Mouse (Mus musculus): Measurements from ENCODE around the gene Gabrd. TPM values are rescaled to one million over a fixed set of nuclear protein-coding genes. Genes with fewer than 3 reads are reported as not detected.

Gene Gabrd
- polyA plus RNA-seq, 1 experiment: not detected

GRCm38 (mm10) chr4:155420137-155420536, 22.2 kb upstream of the Gabrd start:
- Histone ChIP-seq H3K27ac (ENCODE audit: control insufficient read depth, insufficient read depth, low read depth, low read length, poor library complexity) (no peak overlapping the region), H3K4me3 (replicated peaks; ENCODE audit: control insufficient read depth, low read depth, low read length) (no peak overlapping the region), H3K4me1 (ENCODE audit: control insufficient read depth, insufficient read depth, low read length) (no peaks in the 10 kb centered on the region)
- WGBS: 79% methylated on average over 3 of the region's 3 CpGs
- no peak for TF ChIP-seq POLR2A (IDR thresholded peaks at IDR 0.05; ENCODE audit: borderline replicate concordance, control insufficient read depth, low read depth, low read length)
- TF ChIP-seq CTCF (IDR thresholded peaks at IDR 0.05; ENCODE audit: control insufficient read depth, insufficient read depth, low read length): no peak

GRCm38 (mm10) chr4:155414656-155415235, 16.8 kb upstream of the Gabrd start:
- Histone ChIP-seq H3K27ac (ENCODE audit: control insufficient read depth, insufficient read depth, low read depth, low read length, poor library complexity) (no peak overlapping the region), H3K4me1 (ENCODE audit: control insufficient read depth, insufficient read depth, low read length) (no peaks in the 10 kb centered on the region), H3K4me3 (replicated peaks; ENCODE audit: control insufficient read depth, low read depth, low read length) (no peak overlapping the region)
- WGBS: 66% methylated on average over 9 of the region's 9 CpGs
- TF ChIP-seq CTCF (IDR thresholded peaks at IDR 0.05; ENCODE audit: control insufficient read depth, insufficient read depth, low read length) (no peak), POLR2A (IDR thresholded peaks at IDR 0.05; ENCODE audit: borderline replicate concordance, control insufficient read depth, low read depth, low read length) (no peak)

- no peak overlapping the region for H3K27ac ChIP-seq (ENCODE audit: control insufficient read depth, insufficient read depth, low read depth, low read length, poor library complexity)
- 73% methylated on average over 11 of the region's 11 CpGs for WGBS
- no peak overlapping the region for H3K4me3 ChIP-seq (replicated peaks; ENCODE audit: control insufficient read depth, low read depth, low read length)
- TF ChIP-seq CTCF (IDR thresholded peaks at IDR 0.05; ENCODE audit: control insufficient read depth, insufficient read depth, low read length) (no peak), POLR2A (IDR thresholded peaks at IDR 0.05; ENCODE audit: borderline replicate concordance, control insufficient read depth, low read depth, low read length) (no peak)
- H3K4me1 ChIP-seq (ENCODE audit: control insufficient read depth, insufficient read depth, low read length): no peaks in the 10 kb centered on the region
Measured at GRCm38 (mm10) chr4:155413641-155414335, 15.9 kb upstream of the Gabrd start.

GRCm38 (mm10) chr4:155412124-155412523, 14.2 kb upstream of the Gabrd start:
- WGBS: 76% methylated on average over 6 of the region's 6 CpGs
- TF ChIP-seq CTCF (IDR thresholded peaks at IDR 0.05; ENCODE audit: control insufficient read depth, insufficient read depth, low read length) (no peak), POLR2A (IDR thresholded peaks at IDR 0.05; ENCODE audit: borderline replicate concordance, control insufficient read depth, low read depth, low read length) (no peak)
- Histone ChIP-seq H3K27ac (ENCODE audit: control insufficient read depth, insufficient read depth, low read depth, low read length, poor library complexity) (no peak overlapping the region), H3K4me1 (ENCODE audit: control insufficient read depth, insufficient read depth, low read length) (no peaks in the 10 kb centered on the region), H3K4me3 (replicated peaks; ENCODE audit: control insufficient read depth, low read depth, low read length) (no peak overlapping the region)

GRCm38 (mm10) chr4:155409058-155409776, 11.3 kb upstream of the Gabrd start, which contains the start of gene Cfap74:
Gene Cfap74 (plus strand): TSS chr4:155409190.
- Histone ChIP-seq H3K27ac (ENCODE audit: control insufficient read depth, insufficient read depth, low read depth, low read length, poor library complexity) (no peak within 1 kb of the TSS), H3K4me1 (ENCODE audit: control insufficient read depth, insufficient read depth, low read length) (no peaks in the 10 kb centered on the region), H3K4me3 (replicated peaks; ENCODE audit: control insufficient read depth, low read depth, low read length) (no peak within 1 kb of the TSS)
- WGBS: 5% methylated on average over 35 of the region's 35 CpGs
- no peak for TF ChIP-seq POLR2A (IDR thresholded peaks at IDR 0.05; ENCODE audit: borderline replicate concordance, control insufficient read depth, low read depth, low read length)
- TF ChIP-seq CTCF (IDR thresholded peaks at IDR 0.05; ENCODE audit: control insufficient read depth, insufficient read depth, low read length): no peak

- Histone ChIP-seq H3K4me3 (replicated peaks; ENCODE audit: control insufficient read depth, low read depth, low read length) (no peak overlapping the region), H3K4me1 (ENCODE audit: control insufficient read depth, insufficient read depth, low read length) (no peaks in the 10 kb centered on the region), H3K27ac (ENCODE audit: control insufficient read depth, insufficient read depth, low read depth, low read length, poor library complexity) (no peak overlapping the region)
- TF ChIP-seq CTCF (IDR thresholded peaks at IDR 0.05; ENCODE audit: control insufficient read depth, insufficient read depth, low read length): no peak
- no peak for TF ChIP-seq POLR2A (IDR thresholded peaks at IDR 0.05; ENCODE audit: borderline replicate concordance, control insufficient read depth, low read depth, low read length)
- WGBS: 9% methylated on average over 8 of the region's 8 CpGs
Measured at GRCm38 (mm10) chr4:155408695-155409057, 10.8 kb upstream of the Gabrd start.

- WGBS: 63% methylated on average over 1 of the region's 1 CpGs
- TF ChIP-seq POLR2A (IDR thresholded peaks at IDR 0.05; ENCODE audit: borderline replicate concordance, control insufficient read depth, low read depth, low read length) (no peak), CTCF (IDR thresholded peaks at IDR 0.05; ENCODE audit: control insufficient read depth, insufficient read depth, low read length) (no peak)
- no peaks in the 10 kb centered on the region for H3K4me1 ChIP-seq (ENCODE audit: control insufficient read depth, insufficient read depth, low read length)
Measured at GRCm38 (mm10) chr4:155402489-155402888, 4.6 kb upstream of the Gabrd start.

GRCm38 (mm10) chr4:155401121-155401520, 3.2 kb upstream of the Gabrd start:
- TF ChIP-seq POLR2A (IDR thresholded peaks at IDR 0.05; ENCODE audit: borderline replicate concordance, control insufficient read depth, low read depth, low read length) (no peak), CTCF (IDR thresholded peaks at IDR 0.05; ENCODE audit: control insufficient read depth, insufficient read depth, low read length) (no peak)
- no peak overlapping the region for H3K27ac ChIP-seq (ENCODE audit: control insufficient read depth, insufficient read depth, low read depth, low read length, poor library complexity)
- WGBS: 63% methylated on average over 7 of the region's 7 CpGs
- no peaks in the 10 kb centered on the region for H3K4me1 ChIP-seq (ENCODE audit: control insufficient read depth, insufficient read depth, low read length)
- no peak overlapping the region for H3K4me3 ChIP-seq (replicated peaks; ENCODE audit: control insufficient read depth, low read depth, low read length)

More at GRCm38 (mm10) chr4:155402489-155402888, 4.6 kb upstream of the Gabrd start:
- Histone ChIP-seq H3K27ac (ENCODE audit: control insufficient read depth, insufficient read depth, low read depth, low read length, poor library complexity) (no peak overlapping the region), H3K4me3 (replicated peaks; ENCODE audit: control insufficient read depth, low read depth, low read length) (no peak overlapping the region)

All from bone marrow, adult 2 months (tissue).